Mouse (Mus musculus): ENCODE data around the gene Pih1d1.

DNA sequence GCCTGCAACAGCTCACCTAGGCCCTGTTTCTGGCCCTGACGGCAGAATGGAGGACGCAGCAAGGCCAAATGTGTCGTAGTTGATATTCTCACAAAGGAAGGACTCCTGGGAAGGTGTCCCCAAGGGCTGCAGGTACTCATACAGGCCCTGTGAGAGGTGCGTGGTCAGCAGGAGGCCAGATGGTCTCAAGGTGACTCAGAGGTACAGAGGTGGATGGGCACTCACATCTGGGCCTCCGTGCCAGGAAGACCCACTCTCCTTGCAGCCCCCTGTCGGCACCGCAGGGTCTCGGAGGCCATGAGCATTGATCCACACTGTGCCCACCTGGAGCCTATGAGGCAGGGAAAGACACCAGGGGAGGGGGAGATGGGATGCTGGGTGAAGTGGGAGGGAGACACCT is 8.6 kb upstream of the Pih1d1 start:
- TF ChIP-seq CTCF (IDR thresholded peaks at IDR 0.05; ENCODE audit: low read depth): no peak
- no peak for TF ChIP-seq EP300 (IDR thresholded peaks at IDR 0.05; ENCODE audit: low read depth)
